Mouse (Mus musculus) telencephalon, adult 2 months (tissue): ENCODE results near the gene Tapbp.
"Not testable (repeated sequence)": the region's sequence is repeated elsewhere in the genome, so short reads cannot be mapped to it uniquely, and the experiment has no call there.

ENCODE experiments used
- DNase-seq: peaks from one replicate; pipeline ENCODE4 v3.0.0-alpha.2; 2011; ENCODE audit warnings: low read depth, low spot score

Tapbp gene

DNA sequence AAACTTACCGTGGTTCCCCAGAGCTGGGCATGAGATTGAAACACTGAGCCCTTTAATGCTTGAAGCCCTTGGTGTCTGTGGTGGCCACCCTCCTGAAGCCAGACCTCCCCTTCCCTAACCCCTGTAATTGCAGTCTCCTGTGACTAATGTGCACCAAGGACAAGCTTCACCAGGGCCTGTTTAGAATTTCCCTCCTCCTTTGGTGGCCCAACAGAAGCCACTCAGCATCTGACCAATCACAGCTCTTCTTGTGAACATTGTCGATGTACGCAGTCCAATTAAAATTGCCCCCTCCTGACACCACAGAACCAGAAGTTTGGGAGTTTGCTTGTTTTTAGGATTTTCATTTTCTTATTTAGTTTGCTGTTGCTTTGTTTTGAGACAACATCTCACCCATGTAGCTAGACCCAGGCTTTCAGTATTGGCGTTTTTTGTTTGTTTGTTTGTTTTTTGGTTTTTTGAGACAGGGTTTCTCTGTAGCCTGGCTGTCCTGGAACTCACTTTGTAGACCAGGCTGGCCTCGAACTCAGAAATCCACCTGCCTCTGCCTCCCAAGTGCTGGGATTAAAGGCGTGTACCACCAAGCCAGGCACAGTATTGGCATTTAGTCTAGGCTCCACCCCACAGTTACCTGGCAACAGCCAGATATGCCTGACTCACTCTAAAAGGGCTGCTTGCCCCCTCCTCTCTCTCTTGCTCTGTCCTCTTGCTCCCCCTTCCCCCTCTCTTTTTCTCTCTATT, 11.6 kb upstream of the Tapbp start:
- not testable (repeated sequence) for DNase-seq

DNA sequence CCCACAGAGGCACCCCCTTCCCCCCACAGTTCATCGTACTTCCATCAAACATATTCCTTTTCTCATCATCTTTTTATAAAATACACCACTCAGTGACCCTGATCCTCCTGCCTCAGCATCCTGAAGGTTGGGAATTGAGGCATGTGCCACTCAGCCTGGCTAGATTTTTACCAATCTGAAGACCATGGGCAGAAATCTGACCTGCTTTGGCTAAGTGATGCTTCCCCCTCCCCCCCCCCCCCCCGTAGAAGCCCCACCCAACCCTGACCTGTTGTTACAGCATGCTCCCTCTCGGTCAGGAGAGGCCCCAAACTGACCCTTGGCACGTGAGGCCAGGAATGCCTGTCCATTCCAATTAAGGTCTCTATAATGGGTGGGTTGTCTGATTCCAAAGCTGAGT, 10.9 kb upstream of the Tapbp start, which contains the start of gene Platr17:
Gene Platr17 (plus strand): TSS at position 301 of the 400 bp plus-strand sequence.
- DNase-seq = not testable (repeated sequence)

DNA sequence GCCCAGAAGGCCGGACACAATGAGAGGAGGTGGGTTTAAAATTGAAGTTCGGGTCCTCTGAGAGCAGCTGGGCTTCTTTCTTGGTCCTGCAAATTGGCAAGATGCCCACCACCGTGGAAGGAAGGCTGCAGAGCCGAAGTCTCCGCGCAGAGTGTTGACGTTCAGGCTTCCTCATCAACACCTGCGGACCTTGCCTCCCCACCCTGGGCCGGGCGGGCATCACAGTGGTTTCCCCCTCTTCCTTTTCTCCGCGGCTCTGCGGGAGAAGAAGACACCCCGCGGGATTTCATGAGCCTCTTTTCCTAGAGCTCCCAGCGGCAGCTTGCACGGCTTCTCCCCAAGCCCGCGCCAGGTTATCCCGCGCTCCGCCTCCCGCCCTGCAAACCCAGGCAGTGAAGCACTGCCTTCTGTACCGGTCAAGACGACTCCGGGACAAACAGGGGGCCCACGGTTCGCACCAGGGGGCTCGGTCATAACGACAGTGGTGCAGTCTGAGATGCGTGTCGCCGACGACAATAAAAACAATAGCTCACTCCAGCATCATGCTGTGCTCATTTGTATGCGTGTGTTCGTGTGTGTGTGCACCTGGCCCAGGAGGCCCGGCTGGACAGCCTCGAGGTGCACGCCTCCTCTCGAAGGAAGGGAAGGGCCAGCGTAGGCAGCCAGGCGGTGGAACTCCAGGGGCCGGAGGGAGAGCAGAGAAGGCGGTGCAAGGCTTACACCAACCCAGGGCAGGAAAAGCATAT, 7.2 kb upstream of the Tapbp start:
- no peak for DNase-seq

DNA sequence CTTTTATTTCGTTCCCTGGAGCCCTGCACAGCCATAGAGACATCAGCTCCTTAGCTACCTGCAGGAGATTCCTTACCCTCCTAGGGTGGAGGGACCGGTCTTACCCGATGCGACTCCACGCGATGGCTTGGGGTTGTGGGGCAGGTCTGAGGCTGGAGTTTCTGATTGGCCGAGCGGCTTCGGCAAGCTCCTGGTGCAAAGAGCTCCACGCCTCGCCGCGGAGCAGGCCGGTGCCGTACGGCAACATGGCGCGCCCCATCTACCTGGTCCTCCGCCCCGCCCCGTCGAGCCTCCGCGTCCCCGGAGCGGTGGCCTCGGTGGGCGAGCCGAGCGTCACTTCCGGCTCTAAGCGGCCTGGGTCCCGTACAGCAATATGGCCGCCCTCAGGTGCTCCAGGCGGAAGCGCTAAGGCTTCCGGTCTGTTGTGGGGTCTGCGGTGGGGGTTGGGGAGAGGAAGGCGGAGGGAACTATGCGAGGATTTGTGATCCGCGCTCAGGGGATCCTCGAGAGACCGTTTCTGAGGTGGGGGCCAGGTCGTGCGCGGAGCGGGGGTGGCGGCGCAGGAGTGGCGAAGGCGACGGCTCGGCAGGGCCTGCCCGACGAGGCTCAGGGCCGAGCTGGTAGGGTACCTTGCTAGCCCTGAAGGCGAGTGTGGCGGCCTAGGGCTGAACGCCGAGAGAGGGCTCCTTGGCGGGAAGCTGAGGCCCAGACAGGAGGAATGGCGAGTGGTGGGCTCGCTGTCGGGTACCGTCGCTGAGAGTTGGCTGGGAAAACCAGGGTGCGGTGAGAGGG, 6.4 kb upstream of the Tapbp start, which contains the start of gene Daxx:
Gene Daxx (plus strand): TSS at position 338 of the 792 bp plus-strand sequence.
- DNase-seq = peak; percentile 97

DNA sequence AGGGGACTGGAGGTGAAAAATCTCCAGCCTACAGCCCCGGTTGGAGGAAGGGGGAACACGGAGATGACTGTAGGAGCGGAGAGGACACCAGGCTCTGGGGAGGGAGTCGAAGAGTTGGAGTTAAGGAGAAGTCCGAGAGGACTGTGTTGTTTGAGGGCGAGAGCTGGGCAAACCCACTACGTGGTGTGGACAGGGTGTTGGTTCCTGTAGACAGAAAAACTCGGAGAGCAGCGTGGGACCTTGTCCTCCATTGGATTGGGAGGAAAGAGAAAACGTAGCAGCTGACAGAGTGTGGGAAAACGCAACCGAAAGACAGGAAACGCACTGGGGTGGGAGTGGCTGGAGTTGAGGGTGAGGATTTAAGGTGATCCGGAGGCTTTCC, 5.8 kb upstream of the Tapbp start:
- no peak for DNase-seq

DNA sequence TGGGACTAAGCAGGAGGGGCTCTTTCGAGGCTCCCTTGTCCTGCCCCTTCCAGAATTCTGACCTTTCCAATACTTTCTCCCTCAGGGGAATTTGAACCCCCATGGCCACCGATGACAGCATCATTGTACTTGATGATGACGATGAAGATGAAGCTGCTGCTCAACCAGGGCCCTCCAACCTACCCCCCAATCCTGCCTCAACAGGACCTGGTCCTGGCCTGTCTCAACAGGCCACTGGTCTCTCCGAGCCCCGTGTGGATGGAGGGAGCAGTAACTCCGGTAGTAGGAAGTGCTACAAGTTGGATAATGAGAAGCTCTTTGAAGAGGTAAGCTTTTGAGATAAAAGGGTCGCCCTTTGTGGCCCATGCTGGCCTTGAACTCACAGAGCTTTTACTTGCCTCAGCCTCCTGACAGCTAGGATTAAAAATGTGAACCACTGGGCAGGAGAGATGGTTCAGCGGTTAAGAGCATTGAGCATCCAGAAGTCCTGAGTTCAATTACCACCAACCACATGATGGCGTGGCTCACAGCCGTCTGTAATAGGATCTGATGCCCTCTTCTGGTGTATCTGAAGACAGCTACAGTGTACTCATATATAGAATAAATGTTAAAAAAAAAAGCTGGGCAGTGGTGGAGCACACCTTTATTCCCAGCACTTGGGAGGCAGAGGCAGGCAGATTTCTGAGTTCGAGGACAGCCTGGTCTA, 5.2 kb upstream of the Tapbp start:
- no peak for DNase-seq

DNA sequence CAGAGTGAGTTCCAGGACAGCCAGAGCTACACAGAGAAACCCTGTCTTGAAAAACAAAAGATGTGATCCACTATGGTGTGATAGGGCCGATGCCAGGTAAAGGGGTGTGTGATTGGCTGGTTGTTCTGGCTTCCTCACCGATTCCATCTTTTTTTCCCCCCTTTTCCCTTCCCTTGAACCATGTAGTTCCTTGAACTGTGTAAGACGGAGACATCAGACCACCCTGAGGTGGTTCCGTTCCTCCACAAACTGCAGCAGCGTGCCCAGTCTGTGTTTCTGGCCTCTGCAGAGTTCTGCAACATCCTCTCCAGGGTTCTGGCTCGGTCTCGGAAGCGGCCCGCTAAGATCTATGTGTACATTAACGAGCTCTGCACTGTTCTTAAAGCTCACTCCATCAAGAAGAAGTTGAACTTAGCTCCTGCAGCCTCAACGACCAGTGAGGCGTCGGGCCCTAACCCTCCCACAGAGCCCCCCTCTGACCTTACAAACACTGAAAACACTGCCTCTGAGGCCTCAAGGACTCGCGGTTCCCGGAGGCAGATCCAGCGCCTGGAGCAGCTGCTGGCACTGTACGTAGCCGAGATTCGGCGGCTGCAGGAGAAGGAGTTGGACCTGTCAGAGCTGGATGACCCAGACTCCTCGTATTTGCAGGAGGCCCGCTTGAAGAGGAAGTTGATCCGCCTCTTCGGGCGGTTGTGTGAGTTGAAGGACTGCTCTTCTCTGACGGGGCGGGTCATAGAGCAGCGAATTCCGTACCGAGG, 4.5 kb upstream of the Tapbp start:
- DNase-seq = no peak

DNA sequence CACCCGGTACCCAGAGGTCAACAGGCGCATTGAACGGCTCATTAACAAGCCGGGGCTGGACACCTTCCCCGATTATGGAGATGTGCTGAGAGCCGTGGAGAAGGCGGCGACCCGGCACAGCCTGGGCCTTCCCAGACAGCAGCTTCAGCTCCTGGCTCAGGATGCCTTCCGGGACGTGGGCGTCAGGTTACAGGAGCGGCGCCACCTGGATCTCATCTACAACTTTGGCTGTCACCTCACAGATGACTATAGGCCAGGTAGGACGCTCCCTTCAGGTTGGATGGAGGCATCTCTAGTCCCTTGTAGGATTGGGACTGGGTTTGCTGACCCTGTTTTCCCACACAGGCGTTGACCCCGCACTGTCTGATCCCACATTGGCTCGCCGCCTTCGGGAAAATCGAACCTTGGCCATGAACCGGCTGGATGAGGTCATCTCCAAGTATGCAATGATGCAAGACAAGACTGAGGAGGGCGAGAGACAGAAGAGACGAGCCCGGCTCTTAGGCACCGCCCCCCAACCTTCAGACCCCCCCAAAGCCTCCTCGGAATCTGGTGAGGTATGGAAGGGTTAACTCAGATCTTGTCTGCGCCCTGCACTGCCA, 3.8 kb upstream of the Tapbp start:
- no peak for DNase-seq

DNA sequence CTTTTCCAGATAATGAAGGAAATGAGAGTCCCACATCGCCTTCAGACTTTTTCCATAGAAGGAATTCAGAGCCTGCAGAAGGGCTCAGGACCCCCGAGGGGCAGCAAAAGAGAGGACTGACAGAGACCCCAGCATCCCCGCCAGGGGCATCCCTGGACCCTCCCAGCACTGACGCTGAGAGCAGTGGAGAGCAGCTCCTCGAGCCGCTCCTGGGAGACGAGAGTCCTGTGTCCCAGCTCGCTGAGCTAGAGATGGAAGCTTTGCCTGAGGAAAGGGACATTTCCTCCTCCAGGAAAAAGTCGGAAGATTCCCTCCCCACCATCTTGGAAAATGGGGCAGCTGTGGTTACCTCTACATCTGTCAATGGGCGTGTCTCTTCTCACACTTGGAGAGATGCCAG, 2.4 kb upstream of the Tapbp start:
- no peak for DNase-seq

DNA sequence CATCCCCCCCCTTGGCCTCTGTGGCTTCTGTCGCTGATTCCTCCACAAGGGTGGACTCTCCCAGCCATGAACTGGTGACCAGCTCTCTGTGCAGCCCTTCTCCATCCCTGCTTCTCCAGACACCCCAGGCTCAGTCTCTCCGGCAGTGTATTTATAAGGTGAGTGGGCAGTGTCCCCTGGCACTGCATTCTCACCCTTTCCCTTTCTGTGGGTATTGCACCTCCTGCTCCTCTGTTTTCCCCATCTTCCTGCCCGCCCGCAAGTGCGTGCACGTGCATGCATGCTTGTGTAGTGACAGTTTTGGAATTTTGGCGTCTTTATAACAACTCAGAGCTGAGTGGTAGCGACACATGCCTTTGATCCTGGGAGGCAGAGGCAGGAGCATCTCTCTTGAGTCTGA, 1.8 kb upstream of the Tapbp start:
- DNase-seq = no peak

DNA sequence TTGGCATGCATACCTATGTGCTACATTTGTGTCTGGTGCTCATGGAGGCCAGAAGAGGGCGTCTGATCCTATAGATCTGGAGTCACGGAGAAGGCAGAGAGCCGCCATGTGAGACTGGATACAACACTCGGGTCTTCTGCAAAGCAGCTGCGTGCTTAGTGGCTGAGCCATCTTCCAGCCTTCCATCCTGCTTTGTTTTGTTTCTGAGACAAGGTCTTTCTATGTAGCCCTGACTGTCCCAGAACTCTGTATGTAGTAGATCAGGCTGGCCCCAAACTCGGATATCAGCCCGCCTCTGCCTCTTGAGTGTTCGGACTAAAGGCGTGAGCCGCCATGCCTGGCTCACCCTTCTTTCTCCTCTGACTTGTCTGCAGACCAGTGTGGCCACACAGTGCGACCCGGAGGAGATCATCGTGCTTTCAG, 719 bp upstream of the Tapbp start:
- no peak for DNase-seq

DNA sequence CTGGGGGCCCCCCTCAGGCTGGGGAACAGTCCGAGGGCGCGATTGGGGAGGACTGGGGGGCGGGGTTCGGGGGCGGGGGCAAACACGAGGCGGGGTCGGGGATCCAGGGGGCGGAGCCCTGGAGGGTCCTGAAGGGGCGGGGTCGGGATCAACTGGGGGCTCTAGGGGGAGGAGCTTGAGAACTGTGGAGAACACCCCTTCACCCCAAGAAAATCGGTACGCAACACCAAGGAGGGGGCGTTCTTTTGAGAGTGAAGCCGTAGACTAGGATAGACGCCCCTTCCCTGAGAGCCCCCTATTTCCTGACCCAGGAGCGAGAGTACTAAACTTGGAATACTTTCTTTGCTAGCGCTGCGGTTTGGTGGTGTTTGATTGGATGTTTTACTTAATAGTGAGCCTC, 595 bp downstream of the Tapbp start:
- no peak for DNase-seq

DNA sequence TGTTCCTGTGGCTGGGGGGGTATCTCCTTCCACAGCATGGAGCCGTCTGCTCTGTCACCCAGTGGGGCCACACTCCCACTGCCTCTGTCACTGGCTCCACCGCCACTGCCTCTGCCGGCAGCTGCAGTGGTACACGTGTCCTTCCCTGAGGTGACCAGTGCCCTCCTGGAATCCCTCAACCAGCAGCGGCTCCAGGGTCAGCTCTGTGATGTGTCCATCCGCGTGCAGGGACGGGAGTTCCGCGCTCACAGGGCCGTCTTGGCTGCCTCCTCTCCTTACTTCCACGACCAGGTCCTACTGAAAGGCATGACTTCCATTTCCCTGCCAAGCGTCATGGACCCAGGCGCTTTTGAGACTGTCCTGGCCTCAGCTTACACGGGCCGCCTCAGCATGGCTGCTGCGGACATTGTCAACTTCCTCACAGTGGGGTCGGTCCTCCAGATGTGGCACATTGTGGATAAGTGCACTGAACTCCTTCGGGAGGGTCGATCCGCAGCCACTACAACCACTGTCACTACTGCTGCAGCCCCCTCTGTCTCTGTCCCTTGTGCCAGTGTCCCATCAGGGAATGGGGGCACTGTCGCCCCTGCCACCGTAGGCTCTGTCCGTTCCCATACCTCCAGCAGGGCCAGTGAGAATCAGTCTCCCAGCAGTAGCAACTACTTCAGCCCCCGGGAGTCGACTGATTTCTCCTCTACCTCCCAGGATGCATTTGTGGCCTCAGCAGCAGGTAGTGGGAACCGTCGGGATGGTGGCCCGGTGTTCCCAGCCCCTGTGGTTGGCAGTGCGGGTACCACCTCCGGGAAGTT, 1.4 kb downstream of the Tapbp start:
- no peak for DNase-seq

DNA sequence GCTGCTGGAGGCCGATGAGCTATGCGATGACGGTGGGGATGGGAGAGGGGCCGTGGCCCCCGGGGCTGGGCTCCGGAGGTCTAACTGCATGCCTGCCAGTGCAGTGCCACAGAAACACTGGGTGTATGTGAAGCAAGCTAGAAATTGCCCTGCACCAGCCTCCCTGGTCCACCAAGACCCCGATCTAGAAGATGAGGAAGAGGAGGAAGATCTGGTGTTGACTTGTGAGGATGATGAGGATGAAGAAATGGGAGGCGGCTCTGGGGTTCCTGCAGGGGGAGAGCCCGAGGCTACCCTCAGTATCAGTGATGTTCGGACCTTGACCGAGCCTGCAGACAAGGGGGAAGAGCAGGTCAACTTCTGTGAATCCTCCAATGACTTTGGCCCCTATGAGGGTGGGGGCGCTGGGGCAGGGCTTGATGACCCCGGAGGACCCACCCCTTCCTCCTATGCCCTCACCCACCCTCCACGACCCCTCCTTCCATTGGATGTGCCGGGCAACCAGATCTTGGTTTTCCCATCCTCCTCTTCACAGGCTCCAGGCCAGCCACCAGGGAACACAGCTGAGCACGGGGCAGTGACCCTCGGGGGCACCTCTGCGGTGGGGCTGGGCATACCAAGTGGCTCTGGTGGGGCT, 2.1 kb downstream of the Tapbp start:
- DNase-seq = no peak

DNA sequence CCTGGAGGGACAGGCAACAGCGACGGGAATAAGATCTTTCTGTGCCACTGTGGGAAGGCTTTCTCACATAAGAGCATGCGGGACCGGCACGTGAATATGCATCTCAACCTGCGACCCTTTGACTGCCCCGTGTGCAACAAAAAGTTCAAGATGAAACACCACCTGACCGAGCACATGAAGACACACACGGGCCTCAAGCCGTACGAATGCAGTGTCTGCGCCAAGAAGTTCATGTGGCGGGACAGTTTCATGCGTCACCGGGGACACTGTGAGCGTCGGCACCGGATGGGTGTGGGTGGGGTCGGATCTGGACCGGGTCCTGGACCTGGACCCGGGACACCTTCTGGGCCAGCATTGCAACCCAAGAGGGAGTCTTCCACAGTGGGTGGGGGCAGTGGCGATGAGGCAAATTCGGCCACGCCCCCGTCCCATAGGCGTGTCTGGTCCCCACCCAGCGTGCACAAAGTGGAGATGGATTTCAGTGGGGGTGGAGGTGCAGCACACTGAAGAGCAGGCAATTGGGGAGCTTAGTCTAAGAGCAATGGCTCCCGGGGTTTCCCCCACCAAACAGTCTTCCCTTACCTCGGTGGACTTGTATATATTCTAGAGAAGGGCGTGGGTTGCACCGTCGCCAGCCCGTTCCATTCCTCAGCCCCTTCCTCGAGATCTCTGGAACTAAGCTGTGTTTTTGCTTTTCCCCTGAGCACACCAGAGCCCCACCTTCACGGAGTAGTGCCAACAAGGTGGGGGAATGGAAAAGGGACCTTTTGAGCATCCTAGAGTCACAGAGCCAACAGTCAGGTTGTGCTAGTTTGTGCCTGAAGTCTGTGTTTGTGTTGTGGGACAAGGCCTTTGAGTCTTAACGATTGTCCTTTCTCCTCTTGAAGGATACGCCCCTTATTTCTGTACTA, 2.8 kb downstream of the Tapbp start:
- DNase-seq = no peak

DNA sequence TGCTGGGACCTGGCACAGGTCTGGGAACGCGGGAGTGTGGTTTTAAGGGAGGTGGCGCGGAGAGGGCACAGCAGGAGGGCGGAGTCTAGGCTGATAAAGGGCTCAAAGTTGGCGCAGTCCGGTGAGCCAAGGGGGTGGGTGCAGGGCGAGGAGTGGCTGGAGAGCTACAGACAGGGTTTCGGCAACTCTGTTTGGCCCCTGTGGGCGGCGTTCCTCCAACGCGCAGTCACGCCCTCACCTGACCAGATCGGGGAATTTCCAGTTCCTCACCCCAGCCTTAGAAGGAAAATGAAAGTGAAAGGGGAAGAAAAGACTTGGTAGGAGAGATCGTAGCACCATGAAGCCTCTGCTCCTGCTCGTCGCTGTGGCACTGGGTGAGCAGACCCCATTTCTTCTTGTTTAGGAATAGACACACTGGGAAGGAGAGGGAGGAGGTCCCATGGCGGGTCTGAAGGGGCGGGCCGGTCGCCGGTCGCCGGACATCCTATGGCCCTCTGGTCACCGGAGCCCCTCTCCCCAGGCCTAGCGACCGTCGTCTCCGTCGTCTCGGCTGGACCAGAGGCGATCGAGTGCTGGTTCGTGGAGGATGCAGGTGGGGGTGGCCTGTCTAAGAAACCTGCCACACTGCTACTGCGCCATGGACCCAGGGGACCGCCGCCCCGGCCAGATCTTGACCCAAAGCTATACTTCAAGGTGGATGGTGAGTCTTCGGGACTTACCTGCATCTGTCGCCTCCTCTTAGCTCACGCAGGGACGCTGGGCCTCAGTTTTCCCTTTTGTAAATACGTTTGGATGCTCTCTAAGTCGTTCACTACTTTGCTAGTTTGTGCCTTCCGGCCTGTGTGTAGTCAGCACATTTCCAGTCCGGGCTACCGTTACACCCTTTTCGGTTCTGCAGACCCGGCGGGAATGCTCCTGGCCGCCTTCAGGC, 3.9 kb downstream of the Tapbp start:
- no peak for DNase-seq
